Comparison of ENCODE assay signal across 17 mouse cellular contexts in genomic region chr5:95870336-95870845, GRCm38 (mm10).
"Had no signal": no experiment of that assay in that cellular context is flagged by ENCODE, and none has a peak within 500 bp of the region (broad histone marks: within the 10 kb centered on the region; RNA-seq: fewer than 3 reads in every experiment).

No protein-coding gene starts in this region.

- H3K36me3 ChIP-seq: midbrain, embryonic 10.5 days; midbrain, embryonic 12.5 days; neural tube, embryonic 13.5 days; neural tube, embryonic 15.5 days had no signal

- H3K4me3 ChIP-seq: midbrain, embryonic 10.5 days; midbrain, embryonic 12.5 days; neural tube, embryonic 13.5 days; neural tube, embryonic 15.5 days had no signal

- H3K27ac ChIP-seq: midbrain, embryonic 10.5 days; midbrain, embryonic 12.5 days; neural tube, embryonic 13.5 days; neural tube, embryonic 15.5 days had no signal

- DNase-seq: lung, adult 18-20 months; lung, embryonic 14.5 days; lung, postnatal 10 days; lung, postnatal 4 days; midbrain, embryonic 14.5 days; retina, postnatal 1 day; right cerebral cortex, adult 18-20 months; right cerebral cortex, postnatal 25 days; right cerebral cortex, postnatal 4 days; spleen, adult 18-20 months; thymus, adult 18-20 months; thymus, postnatal 14 days; thymus, postnatal 36 days had no signal

- H3K27me3 ChIP-seq: midbrain, embryonic 12.5 days; neural tube, embryonic 13.5 days; neural tube, embryonic 15.5 days had no signal

- H3K9ac ChIP-seq: lung, embryonic 14.5 days; midbrain, embryonic 12.5 days; neural tube, embryonic 13.5 days; neural tube, embryonic 15.5 days had no signal

- H3K4me1 ChIP-seq: midbrain, embryonic 10.5 days; midbrain, embryonic 12.5 days; neural tube, embryonic 13.5 days; neural tube, embryonic 15.5 days had no signal

- H3K4me2 ChIP-seq: lung, embryonic 14.5 days; midbrain, embryonic 12.5 days; neural tube, embryonic 13.5 days; neural tube, embryonic 15.5 days had no signal

- H3K9me3 ChIP-seq: midbrain, embryonic 10.5 days; neural tube, embryonic 13.5 days; neural tube, embryonic 15.5 days had no signal
